11 mouse cellular contexts compared by ENCODE assay signal in the genomic region with DNA sequence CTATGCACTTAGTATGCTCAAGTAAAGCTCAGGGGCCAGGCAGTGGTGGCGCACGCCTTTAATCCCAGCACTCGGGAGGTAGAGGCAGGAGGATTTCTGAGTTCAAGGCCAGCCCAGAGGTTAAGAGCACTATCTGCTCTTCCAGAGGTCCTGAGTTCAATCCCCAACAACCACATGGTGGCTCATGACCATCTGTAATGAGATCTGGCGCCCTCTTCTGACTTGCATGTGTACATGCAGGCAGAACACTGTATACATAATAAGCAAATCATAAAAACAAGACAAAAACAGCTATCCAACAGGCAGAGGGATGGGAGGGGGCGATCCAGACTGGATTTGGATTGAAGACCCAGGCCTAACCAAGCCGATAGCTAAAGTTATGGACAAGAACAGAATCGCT. TPM values are rescaled to one million over a fixed set of nuclear protein-coding genes. Genes with fewer than 3 reads are reported as not detected.
DNase-seq lines count a peak whose midpoint lies in the region; ATAC-seq and TF ChIP-seq lines count a peak whose summit lies in the region.
"Had no signal": no experiment of that assay in that cellular context is flagged by ENCODE, and none has a peak within 500 bp of the region (broad histone marks: within the 10 kb centered on the region; RNA-seq: fewer than 3 reads in every experiment).

No protein-coding gene starts in this region.

- peak; percentile 68 for TF ChIP-seq CTCF in midbrain, postnatal 0 days (IDR thresholded peaks at IDR 0.05)

- H3K9ac ChIP-seq in heart, embryonic 13.5 days = peak overlapping the region; percentile 38; the same call in 1 of the 2 replicates
- no peak overlapping the region for H3K9ac ChIP-seq in midbrain, postnatal 0 days (replicated peaks; ENCODE audit: low read length, poor library complexity, severe bottlenecking)
- no peak overlapping the region for H3K9ac ChIP-seq in midbrain, embryonic 16.5 days (ENCODE audit: low read depth, low read length)
- H3K9ac ChIP-seq in embryonic facial prominence, embryonic 13.5 days = no peak overlapping the region

- no peaks in the 10 kb centered on the region for H3K9me3 ChIP-seq in heart, embryonic 13.5 days
- H3K9me3 ChIP-seq in midbrain, postnatal 0 days (ENCODE audit: low read length) = no peaks in the 10 kb centered on the region
- no peaks in the 10 kb centered on the region for H3K9me3 ChIP-seq in midbrain, embryonic 16.5 days (replicated peaks; ENCODE audit: control insufficient read depth, low read length, poor library complexity, severe bottlenecking)
- H3K9me3 ChIP-seq in embryonic facial prominence, embryonic 13.5 days = no peaks in the 10 kb centered on the region

- no peak for ATAC-seq in heart, embryonic 13.5 days (ENCODE audit: extremely low read depth, insufficient number of reproducible peaks, low FRiP score, low TSS enrichment)
- no peak for ATAC-seq in midbrain, postnatal 0 days (ENCODE audit: low FRiP score)
- ATAC-seq in midbrain, embryonic 16.5 days = no peak
- ATAC-seq in embryonic facial prominence, embryonic 13.5 days (ENCODE audit: insufficient number of reproducible peaks, insufficient read depth, low FRiP score, low TSS enrichment, low read depth) = no peak
- ATAC-seq: activated CD4-positive, CD25-positive, alpha-beta regulatory T cell, adult 4 months had no signal

- H3K27me3 ChIP-seq in heart, embryonic 13.5 days (replicated peaks) = no peaks in the 10 kb centered on the region
- H3K27me3 ChIP-seq in midbrain, postnatal 0 days (ENCODE audit: insufficient read depth, low read length) = no peaks in the 10 kb centered on the region
- H3K27me3 ChIP-seq in midbrain, embryonic 16.5 days (ENCODE audit: control insufficient read depth, insufficient read depth, low read depth, low read length) = no peaks in the 10 kb centered on the region
- no peaks in the 10 kb centered on the region for H3K27me3 ChIP-seq in embryonic facial prominence, embryonic 13.5 days

- no peak overlapping the region for H3K4me2 ChIP-seq in heart, embryonic 13.5 days
- H3K4me2 ChIP-seq in midbrain, postnatal 0 days (ENCODE audit: low read depth, low read length, poor library complexity, severe bottlenecking) = no peak overlapping the region
- no peak overlapping the region for H3K4me2 ChIP-seq in midbrain, embryonic 16.5 days (ENCODE audit: low read length)
- H3K4me2 ChIP-seq in embryonic facial prominence, embryonic 13.5 days = no peak overlapping the region

- peaks cover 49% of the 10 kb centered on the region for H3K4me1 ChIP-seq in heart, embryonic 13.5 days
- peaks cover 7% of the 10 kb centered on the region for H3K4me1 ChIP-seq in midbrain, postnatal 0 days (ENCODE audit: insufficient read depth, low read length)
- H3K4me1 ChIP-seq in midbrain, embryonic 16.5 days (ENCODE audit: control insufficient read depth, insufficient read depth, low read length) = peaks cover 10% of the 10 kb centered on the region
- peaks cover 19% of the 10 kb centered on the region for H3K4me1 ChIP-seq in embryonic facial prominence, embryonic 13.5 days

- no peak for DNase-seq in heart, adult 11 months
- DNase-seq in midbrain, postnatal 0 days (ENCODE audit: low spot score) = no peak
- peak; percentile 59 for DNase-seq in thymus, postnatal 4 days
- no peak for DNase-seq in ovary, postnatal 36 days (ENCODE audit: low spot score)
- DNase-seq in spleen, adult 18-20 months = no peak
- DNase-seq: gastrocnemius, postnatal 36 days had no signal

- peak overlapping the region; percentile 87 for H3K27ac ChIP-seq in heart, embryonic 13.5 days (replicated peaks)
- H3K27ac ChIP-seq in midbrain, postnatal 0 days (ENCODE audit: low read depth, low read length) = no peak overlapping the region
- H3K27ac ChIP-seq in midbrain, embryonic 16.5 days (ENCODE audit: low read length) = no peak overlapping the region
- peak overlapping the region; percentile 62 for H3K27ac ChIP-seq in embryonic facial prominence, embryonic 13.5 days

- 70% methylated on average over 7 of the region's 7 CpGs for WGBS in heart, embryonic 13.5 days
- WGBS in midbrain, postnatal 0 days = 75% methylated on average over 7 of the region's 7 CpGs
- 69% methylated on average over 7 of the region's 7 CpGs for WGBS in midbrain, embryonic 16.5 days
- WGBS in embryonic facial prominence, embryonic 13.5 days = 74% methylated on average over 7 of the region's 7 CpGs

- H3K4me3 ChIP-seq in heart, embryonic 13.5 days = no peak overlapping the region
- H3K4me3 ChIP-seq in midbrain, postnatal 0 days (ENCODE audit: low read depth, low read length) = no peak overlapping the region
- H3K4me3 ChIP-seq in midbrain, embryonic 16.5 days (ENCODE audit: low read depth, low read length) = no peak overlapping the region
- H3K4me3 ChIP-seq in embryonic facial prominence, embryonic 13.5 days = no peak overlapping the region

- H3K36me3 ChIP-seq in heart, embryonic 13.5 days = no peaks in the 10 kb centered on the region
- no peaks in the 10 kb centered on the region for H3K36me3 ChIP-seq in midbrain, postnatal 0 days (ENCODE audit: insufficient read depth, low read length)
- H3K36me3 ChIP-seq in midbrain, embryonic 16.5 days (ENCODE audit: control insufficient read depth, insufficient read depth, low read length) = no peaks in the 10 kb centered on the region
- no peaks in the 10 kb centered on the region for H3K36me3 ChIP-seq in embryonic facial prominence, embryonic 13.5 days

RNA-seq across cellular contexts. Expression of gene Hsp90ab1, which starts 5.8 kb away (rescaled TPM):
- 1,372 and 1,500 TPM in 2 replicates for polyA plus RNA-seq in heart, embryonic 13.5 days (2015; fragmentation: Nextera tagmentation; extraction: Ambion mirVana)
- 1,063 and 1,068 TPM in 2 replicates for total RNA-seq in midbrain, postnatal 0 days (2014; rRNA removed)
- 1,368 and 1,371 TPM in 2 replicates for polyA plus RNA-seq in midbrain, postnatal 0 days (2015; fragmentation: Nextera tagmentation; extraction: Ambion mirVana)
- 1,403 and 1,446 TPM in 2 replicates for polyA plus RNA-seq in midbrain, embryonic 16.5 days (2015; fragmentation: Nextera tagmentation; extraction: Ambion mirVana)
- 1,480 and 1,606 TPM in 2 replicates for polyA plus RNA-seq in embryonic facial prominence, embryonic 13.5 days (2015; fragmentation: Nextera tagmentation; extraction: Ambion mirVana)

RNA-seq across cellular contexts. Expression of gene Slc35b2, which starts 15.2 kb away (rescaled TPM):
- polyA plus RNA-seq in heart, embryonic 13.5 days (2015; fragmentation: Nextera tagmentation; extraction: Ambion mirVana) = 91.8 and 94.9 TPM in 2 replicates
- total RNA-seq in midbrain, postnatal 0 days (2014; rRNA removed) = 91.7 and 113 TPM in 2 replicates
- polyA plus RNA-seq in midbrain, postnatal 0 days (2015; fragmentation: Nextera tagmentation; extraction: Ambion mirVana) = 71.8 and 75.3 TPM in 2 replicates
- polyA plus RNA-seq in midbrain, embryonic 16.5 days (2015; fragmentation: Nextera tagmentation; extraction: Ambion mirVana) = 76.0 and 79.6 TPM in 2 replicates
- polyA plus RNA-seq in embryonic facial prominence, embryonic 13.5 days (2015; fragmentation: Nextera tagmentation; extraction: Ambion mirVana) = 104 and 122 TPM in 2 replicates

RNA-seq across cellular contexts. Expression of gene Slc29a1, which starts 20.6 kb away (rescaled TPM):
- polyA plus RNA-seq in heart, embryonic 13.5 days (2015; fragmentation: Nextera tagmentation; extraction: Ambion mirVana) = 68.8 and 83.6 TPM in 2 replicates
- total RNA-seq in midbrain, postnatal 0 days (2014; rRNA removed) = 45.3 and 82.1 TPM in 2 replicates
- polyA plus RNA-seq in midbrain, postnatal 0 days (2015; fragmentation: Nextera tagmentation; extraction: Ambion mirVana) = 38.4 TPM in 2 replicates
- 37.8 and 40.7 TPM in 2 replicates for polyA plus RNA-seq in midbrain, embryonic 16.5 days (2015; fragmentation: Nextera tagmentation; extraction: Ambion mirVana)
- polyA plus RNA-seq in embryonic facial prominence, embryonic 13.5 days (2015; fragmentation: Nextera tagmentation; extraction: Ambion mirVana) = 69.8 and 77.4 TPM in 2 replicates

RNA-seq across cellular contexts. Expression of gene Mymx, which starts 23.1 kb away (rescaled TPM):
- 0.37 and 0.45 TPM in 2 replicates for polyA plus RNA-seq in heart, embryonic 13.5 days (2015; fragmentation: Nextera tagmentation; extraction: Ambion mirVana)
- not detected in 2 replicates for total RNA-seq in midbrain, postnatal 0 days (2014; rRNA removed)
- polyA plus RNA-seq in midbrain, postnatal 0 days (2015; fragmentation: Nextera tagmentation; extraction: Ambion mirVana) = not detected in 2 replicates
- polyA plus RNA-seq in midbrain, embryonic 16.5 days (2015; fragmentation: Nextera tagmentation; extraction: Ambion mirVana) = not detected in 2 replicates
- 3.8 and 5.5 TPM in 2 replicates for polyA plus RNA-seq in embryonic facial prominence, embryonic 13.5 days (2015; fragmentation: Nextera tagmentation; extraction: Ambion mirVana)
- total RNA-seq: megakaryocyte-erythroid progenitor cell, adult 5-6 weeks had no signal
- polyA plus RNA-seq: activated CD4-positive, CD25-positive, alpha-beta regulatory T cell, adult 4 months had no signal

RNA-seq across cellular contexts. Expression of gene Nfkbie, which starts 23.3 kb away (rescaled TPM):
- polyA plus RNA-seq in heart, embryonic 13.5 days (2015; fragmentation: Nextera tagmentation; extraction: Ambion mirVana) = 2.7 TPM in 2 replicates
- 2.0 and 4.8 TPM in 2 replicates for total RNA-seq in midbrain, postnatal 0 days (2014; rRNA removed)
- polyA plus RNA-seq in midbrain, postnatal 0 days (2015; fragmentation: Nextera tagmentation; extraction: Ambion mirVana) = 2.5 and 3.1 TPM in 2 replicates
- 3.6 and 3.7 TPM in 2 replicates for polyA plus RNA-seq in midbrain, embryonic 16.5 days (2015; fragmentation: Nextera tagmentation; extraction: Ambion mirVana)
- 4.7 TPM in 2 replicates for polyA plus RNA-seq in embryonic facial prominence, embryonic 13.5 days (2015; fragmentation: Nextera tagmentation; extraction: Ambion mirVana)

Comparison
In these comparisons a context has a peak if more than half of its experiments do, and no peak if none do; other contexts are left out.
1. H3K27ac ChIP-seq: peak in heart, embryonic 13.5 days (single experiment) and embryonic facial prominence, embryonic 13.5 days (single experiment); none in midbrain, postnatal 0 days (single experiment) and midbrain, embryonic 16.5 days (single experiment).